9 mouse cellular contexts compared by ENCODE assay signal in the genomic region with DNA sequence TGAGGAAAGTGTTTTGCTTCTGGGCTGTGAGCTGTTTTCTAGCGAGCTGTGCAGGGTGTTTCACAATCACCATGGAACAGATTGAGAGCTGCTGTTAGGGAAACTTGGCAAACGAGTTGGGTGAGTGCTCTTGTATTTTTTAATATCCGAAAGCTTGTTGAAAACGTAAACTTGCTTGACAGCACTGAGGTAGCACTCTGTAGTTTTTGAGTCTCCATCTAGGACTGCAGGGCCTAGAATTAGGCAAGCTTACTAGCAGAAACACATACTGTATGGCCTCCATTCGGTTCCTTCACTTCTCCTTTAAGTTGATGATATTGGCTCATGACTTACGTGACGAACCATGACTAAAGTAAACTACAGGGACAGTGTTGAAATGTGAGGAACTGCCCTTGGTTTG. TPM values are rescaled to one million over a fixed set of nuclear protein-coding genes. Genes with fewer than 3 reads are reported as not detected.
DNase-seq lines count a peak whose midpoint lies in the region; ATAC-seq and TF ChIP-seq lines count a peak whose summit lies in the region.
"Had no signal": no experiment of that assay in that cellular context is flagged by ENCODE, and none has a peak within 500 bp of the region (broad histone marks: within the 10 kb centered on the region; RNA-seq: fewer than 3 reads in every experiment).

No protein-coding gene starts in this region.

- H3K79me2 ChIP-seq in CH12.LX (replicated peaks; ENCODE audit: control insufficient read depth, extremely low read depth, insufficient read depth, poor library complexity, severe bottlenecking) = peaks cover 92% of the 10 kb centered on the region

- no peaks in the 10 kb centered on the region for H3K4me1 ChIP-seq in forebrain, postnatal 0 days (ENCODE audit: insufficient read depth)
- no peaks in the 10 kb centered on the region for H3K4me1 ChIP-seq in forebrain, embryonic 13.5 days
- H3K4me1 ChIP-seq in CH12.LX (ENCODE audit: control insufficient read depth in 1 of 2, insufficient read depth in 2 of 2) = peaks cover 7 to 67% of the 10 kb centered on the region in 2 experiments; a peak in 3 of 4 replicates
- H3K4me1 ChIP-seq in heart, embryonic 16.5 days (ENCODE audit: control insufficient read depth, insufficient read depth, low read length) = peaks cover 17% of the 10 kb centered on the region
- no peaks in the 10 kb centered on the region for H3K4me1 ChIP-seq in lung, embryonic 14.5 days (ENCODE audit: insufficient read depth)

- no peak overlapping the region for H3K9ac ChIP-seq in forebrain, postnatal 0 days
- no peak overlapping the region for H3K9ac ChIP-seq in forebrain, embryonic 13.5 days
- H3K9ac ChIP-seq in CH12.LX (ENCODE audit: insufficient read depth, low read depth) = peak overlapping the region; percentile 63
- peak overlapping the region; percentile 25; the same call in 1 of the 2 replicates for H3K9ac ChIP-seq in heart, embryonic 16.5 days (ENCODE audit: low read length)
- no peak overlapping the region for H3K9ac ChIP-seq in lung, embryonic 14.5 days

- no peak for TF ChIP-seq CTCF in forebrain, postnatal 0 days (IDR thresholded peaks at IDR 0.05; ENCODE audit: low read depth)
- TF ChIP-seq CTCF in CH12.LX (conservative IDR thresholded peaks at IDR 0.05 in 1 of 2, IDR thresholded peaks at IDR 0.05 in 1 of 2; ENCODE audit: low read depth in 2 of 2, low read length in 2 of 2) = no peak
- no peak for TF ChIP-seq CTCF in lung, embryonic 14.5 days (IDR thresholded peaks at IDR 0.05; ENCODE audit: low read depth)

- H3K9me3 ChIP-seq in forebrain, postnatal 0 days (ENCODE audit: low read length) = no peaks in the 10 kb centered on the region
- H3K9me3 ChIP-seq in forebrain, embryonic 13.5 days (replicated peaks) = no peaks in the 10 kb centered on the region
- H3K9me3 ChIP-seq in CH12.LX (replicated peaks; ENCODE audit: low read length) = no peaks in the 10 kb centered on the region
- H3K9me3 ChIP-seq in heart, embryonic 16.5 days (replicated peaks; ENCODE audit: control insufficient read depth, low read length) = 0 out of 2 replicates have a peak, but pooled peaks cover 3% of the 10 kb centered on the region
- H3K9me3 ChIP-seq in lung, embryonic 14.5 days (ENCODE audit: low read depth, low read length) = no peaks in the 10 kb centered on the region; the same call in 1 of the 2 replicates

- H3K4me3 ChIP-seq in forebrain, postnatal 0 days (ENCODE audit: low read depth, low read length) = no peak overlapping the region
- no peak overlapping the region for H3K4me3 ChIP-seq in forebrain, embryonic 13.5 days
- H3K4me3 ChIP-seq in CH12.LX (replicated peaks in 1 of 3; ENCODE audit: low read depth in 2 of 3, low read length in 2 of 3, poor library complexity in 1 of 3) = peak overlapping the region in 1 of 3 experiments; percentile 18
- no peak overlapping the region for H3K4me3 ChIP-seq in heart, embryonic 16.5 days (ENCODE audit: low read length)
- H3K4me3 ChIP-seq in lung, embryonic 14.5 days (ENCODE audit: low read depth, low read length) = no peak overlapping the region
- H3K4me3 ChIP-seq: erythroblast, embryonic 14.5 days had no signal

- 79% methylated on average over 7 of the region's 7 CpGs for WGBS in forebrain, postnatal 0 days
- 82% methylated on average over 7 of the region's 7 CpGs for WGBS in forebrain, embryonic 13.5 days
- 49% methylated on average over 7 of the region's 7 CpGs for WGBS in heart, embryonic 16.5 days
- 27% methylated on average over 7 of the region's 7 CpGs for WGBS in lung, embryonic 14.5 days

- no peak for ATAC-seq in forebrain, postnatal 0 days
- no peak for ATAC-seq in forebrain, embryonic 13.5 days
- ATAC-seq in heart, embryonic 16.5 days (replicated peaks; ENCODE audit: extremely low read depth, insufficient read depth, low FRiP score) = 0 out of 2 replicates have a peak, but pooled peaks have one; percentile 47
- ATAC-seq in lung, embryonic 14.5 days (ENCODE audit: insufficient read depth) = peak; percentile 87
- no peak for ATAC-seq in erythroid progenitor cell, adult 5-6 weeks (replicated peaks; ENCODE audit: low FRiP score, poor library complexity, severe bottlenecking)

- 0 out of 2 replicates have a peak, but pooled peaks have one; percentile 9 for TF ChIP-seq EP300 in CH12.LX (IDR thresholded peaks at IDR 0.05; ENCODE audit: low read length)

- dilution Hi-C loops in CH12.LX (cut with MboI; ENCODE audit: extremely low pct_ligation_motif_present, extremely low pct_unique_long_range_greater_than_20kb, low sequenced_read_pairs) = no loop called here

- no peak overlapping the region for H3K4me2 ChIP-seq in forebrain, postnatal 0 days (ENCODE audit: low read depth)
- no peak overlapping the region for H3K4me2 ChIP-seq in forebrain, embryonic 13.5 days
- H3K4me2 ChIP-seq in CH12.LX (ENCODE audit: insufficient read depth, low read depth, poor library complexity, severe bottlenecking) = peak overlapping the region; percentile 84
- H3K4me2 ChIP-seq in heart, embryonic 16.5 days (ENCODE audit: low read depth, low read length) = peak overlapping the region; percentile 34; the same call in 1 of the 2 replicates
- H3K4me2 ChIP-seq in lung, embryonic 14.5 days = peak overlapping the region; percentile 23; the same call in 1 of the 2 replicates

- TF ChIP-seq POLR2A in CH12.LX (IDR thresholded peaks at IDR 0.05; ENCODE audit: low read depth, low read length) = no peak

- in situ Hi-C loops in CH12.LX (cut with MboI; ENCODE audit: low pct_ligation_motif_present, low pct_unique_long_range_greater_than_20kb, low sequenced_read_pairs) = no loop called here

- H3K27me3 ChIP-seq in forebrain, postnatal 0 days (ENCODE audit: insufficient read depth, low read length) = no peaks in the 10 kb centered on the region
- no peaks in the 10 kb centered on the region for H3K27me3 ChIP-seq in forebrain, embryonic 13.5 days
- H3K27me3 ChIP-seq in CH12.LX (replicated peaks) = no peaks in the 10 kb centered on the region
- no peaks in the 10 kb centered on the region for H3K27me3 ChIP-seq in heart, embryonic 16.5 days (ENCODE audit: control insufficient read depth, insufficient read depth, low read length)
- no peaks in the 10 kb centered on the region for H3K27me3 ChIP-seq in lung, embryonic 14.5 days (ENCODE audit: insufficient read depth, low read length)

- DNase-seq in forebrain, postnatal 0 days = peak; percentile 2
- no peak for DNase-seq in CH12.LX (ENCODE audit: extremely low read depth)
- DNase-seq in lung, embryonic 14.5 days = peak; percentile 90
- no peak for DNase-seq in thymus, postnatal 4 days
- no peak for DNase-seq in right cerebral cortex, adult 18-20 months

- H3K27ac ChIP-seq in forebrain, postnatal 0 days (ENCODE audit: low read depth, low read length) = no peak overlapping the region
- no peak overlapping the region for H3K27ac ChIP-seq in forebrain, embryonic 13.5 days
- peak overlapping the region; percentile 48 for H3K27ac ChIP-seq in CH12.LX (ENCODE audit: insufficient read depth, low read depth)
- peak overlapping the region; percentile 69 for H3K27ac ChIP-seq in heart, embryonic 16.5 days (ENCODE audit: low read length)
- peak overlapping the region; percentile 21; the same call in 1 of the 2 replicates for H3K27ac ChIP-seq in lung, embryonic 14.5 days (ENCODE audit: low read depth)

- TF ChIP-seq RAD21 in CH12.LX (IDR thresholded peaks at IDR 0.05; ENCODE audit: low read depth, low read length) = no peak

- H3K36me3 ChIP-seq in forebrain, postnatal 0 days (ENCODE audit: insufficient read depth) = no peaks in the 10 kb centered on the region
- no peaks in the 10 kb centered on the region for H3K36me3 ChIP-seq in forebrain, embryonic 13.5 days (ENCODE audit: poor library complexity, severe bottlenecking)
- H3K36me3 ChIP-seq in CH12.LX (replicated peaks in 1 of 2; ENCODE audit: control insufficient read depth in 1 of 2, insufficient read depth in 1 of 2, low read length in 1 of 2) = peaks cover 7 to 47% of the 10 kb centered on the region in 2 experiments
- H3K36me3 ChIP-seq in heart, embryonic 16.5 days (ENCODE audit: control insufficient read depth, insufficient read depth) = peaks cover 3% of the 10 kb centered on the region
- no peaks in the 10 kb centered on the region for H3K36me3 ChIP-seq in lung, embryonic 14.5 days (ENCODE audit: insufficient read depth)

TF ChIP-seq in CH12.LX, 34 proteins besides CTCF, POLR2A, EP300 and RAD21:
- TF ChIP-seq TBP (conservative IDR thresholded peaks at IDR 0.05; ENCODE audit: low read depth, low read length) = no peak
- TF ChIP-seq E2F4 (IDR thresholded peaks at IDR 0.05; ENCODE audit: insufficient replicate concordance, low read depth, low read length) = no peak
- TF ChIP-seq BHLHE40 (IDR thresholded peaks at IDR 0.05; ENCODE audit: low read depth, low read length) = no peak
- 0 out of 2 replicates have a peak, but pooled peaks have one; percentile 31 for TF ChIP-seq MAZ (IDR thresholded peaks at IDR 0.05; ENCODE audit: low read depth, low read length)
- TF ChIP-seq USF1 (IDR thresholded peaks at IDR 0.05; ENCODE audit: low read depth, low read length) = no peak
- no peak for TF ChIP-seq HCFC1 (IDR thresholded peaks at IDR 0.05; ENCODE audit: low read depth, low read length)
- TF ChIP-seq TCF12 (IDR thresholded peaks at IDR 0.05; ENCODE audit: low read depth, low read length) = no peak
- TF ChIP-seq USF2 (conservative IDR thresholded peaks at IDR 0.05; ENCODE audit: low read depth, low read length) = no peak

RNA-seq across cellular contexts. Expression of gene Sugt1, which starts 38.1 kb away (rescaled TPM):
- total RNA-seq in forebrain, postnatal 0 days (2014; rRNA removed) = 41.5 and 50.9 TPM in 2 replicates
- 93.7 and 107 TPM in 2 replicates for polyA plus RNA-seq in forebrain, postnatal 0 days (2015; fragmentation: Nextera tagmentation; extraction: Ambion mirVana)
- polyA plus RNA-seq in forebrain, embryonic 13.5 days (2015; fragmentation: Nextera tagmentation; extraction: Ambion mirVana) = 135 and 146 TPM in 2 replicates
- total RNA-seq in CH12.LX (2012; rRNA removed) (91.9 and 103 TPM in 2 replicates), CH12.LX (2014; rRNA removed) (114 and 141 TPM in 2 replicates)
- 118 and 153 TPM in 2 replicates for polyA plus RNA-seq in CH12.LX (2012; ENCODE audit: insufficient read length, low read depth)
- polyA plus RNA-seq in heart, embryonic 16.5 days (2015; fragmentation: Nextera tagmentation; extraction: Ambion mirVana) = 101 and 105 TPM in 2 replicates
- polyA plus RNA-seq in lung, embryonic 14.5 days (2014; fragmentation: Nextera tagmentation; extraction: Ambion mirVana) = 128 and 129 TPM in 2 replicates
- total RNA-seq in erythroid progenitor cell, adult 5-6 weeks (2015; ENCODE audit: low replicate concordance) = 40.7 and 44.0 TPM in 2 replicates
- 17.1 and 61.1 TPM in 2 replicates for total RNA-seq in erythroid progenitor cell, adult 5-6 weeks (2017; ENCODE audit: low replicate concordance)

Comparison
In these comparisons a context has a peak if more than half of its experiments do, and no peak if none do; other contexts are left out.
1. ATAC-seq: peak in heart, embryonic 16.5 days (single experiment) and lung, embryonic 14.5 days (single experiment); none in forebrain, postnatal 0 days (single experiment), forebrain, embryonic 13.5 days (single experiment) and erythroid progenitor cell, adult 5-6 weeks (single experiment).
2. DNase-seq: peak in forebrain, postnatal 0 days (single experiment) and lung, embryonic 14.5 days (single experiment); none in CH12.LX (single experiment), thymus, postnatal 4 days (single experiment) and right cerebral cortex, adult 18-20 months (single experiment).
3. H3K27ac ChIP-seq: peak in CH12.LX (single experiment), heart, embryonic 16.5 days (single experiment) and lung, embryonic 14.5 days (single experiment); none in forebrain, postnatal 0 days (single experiment) and forebrain, embryonic 13.5 days (single experiment).
4. H3K4me2 ChIP-seq: peak in CH12.LX (single experiment), heart, embryonic 16.5 days (single experiment) and lung, embryonic 14.5 days (single experiment); none in forebrain, postnatal 0 days (single experiment) and forebrain, embryonic 13.5 days (single experiment).
5. H3K9ac ChIP-seq: peak in CH12.LX (single experiment) and heart, embryonic 16.5 days (single experiment); none in forebrain, postnatal 0 days (single experiment), forebrain, embryonic 13.5 days (single experiment) and lung, embryonic 14.5 days (single experiment).